Mouse (Mus musculus) kidney, embryonic 16.5 days (tissue): Measurements from ENCODE around the gene Timm13. TPM values are rescaled to one million over a fixed set of nuclear protein-coding genes. Genes with fewer than 3 reads are reported as not detected.

Experiments
- ATAC-seq: fragments of 200-750 bp; cut with Nextera tagmentation; 2 replicates; pipeline ENCODE4 v1.8.0; 2017; ENCODE audit warnings: moderate TSS enrichment; ENCODE audit not compliant: low FRiP score, low TSS enrichment
- H3K27ac ChIP-seq: fragments of 300-500 bp; sonication (generic); 2 replicates; pipeline ENCODE4 v1.5.1; 2014; ENCODE audit warnings: low read length
- H3K27me3 ChIP-seq: fragments of 300-500 bp; sonication (generic); 2 replicates; pipeline ENCODE4 v1.6.1; 2014; ENCODE audit warnings: low read length, control low read depth, mixed read lengths; ENCODE audit not compliant: insufficient read depth
- H3K36me3 ChIP-seq: fragments of 300-500 bp; sonication (generic); 2 replicates; pipeline ENCODE4 v1.6.1; 2014; ENCODE audit warnings: low read length, control low read depth, mixed read lengths; ENCODE audit not compliant: insufficient read depth
- H3K4me1 ChIP-seq: fragments of 300-500 bp; sonication (generic); 2 replicates; pipeline ENCODE4 v1.6.1; 2014; ENCODE audit warnings: low read length, control low read depth, mixed read lengths; ENCODE audit not compliant: insufficient read depth
- H3K4me2 ChIP-seq: fragments of 300-500 bp; sonication (generic); replicated peaks from 2 replicates; pipeline ENCODE4 v1.6.1; 2014; ENCODE audit warnings: low read depth, low read length
- H3K4me3 ChIP-seq: fragments of 300-500 bp; sonication (generic); 2 replicates; pipeline ENCODE4 v1.5.1; 2014; ENCODE audit warnings: mild to moderate bottlenecking, low read length
- H3K9ac ChIP-seq: fragments of 300-500 bp; sonication (generic); replicated peaks from 2 replicates; pipeline ENCODE4 v1.6.1; 2014; ENCODE audit warnings: low read length
- H3K9me3 ChIP-seq: fragments of 300-500 bp; sonication (generic); 2 replicates; pipeline ENCODE4 v1.6.1; 2016; ENCODE audit warnings: low read length, control low read depth
- WGBS: fragments of 180-500 bp; shearing (Covaris S2); extraction: QIAGEN DNeasy Blood & Tissue Kit; methylation state at CpG from one replicate; pipeline ENCODE4 v1.1.7; 2014; 5-methylcytosine and 5-hydroxymethylcytosine counted together
- polyA plus RNA-seq: library from polyadenylated mRNA; unstranded; fragments of >200 nt; fragmentation: Nextera tagmentation; extraction: Ambion mirVana; gene quantifications from 2 replicates; pipeline ENCODE4 v1.2.1, GENCODE M21; 2015

Timm13 gene
- polyA plus RNA-seq, 1 experiment from 2014 or later = 361 TPM

GRCm38 (mm10) chr10:80940988-80941347, 40.2 kb upstream of the Timm13 start:
- no peak for ATAC-seq
- WGBS = 56% methylated on average over 2 of the region's 2 CpGs
- Histone ChIP-seq H3K4me2 (peak overlapping the region; percentile 69; the same call in 1 of the 2 replicates), H3K9ac (peak overlapping the region; percentile 12), H3K4me3 (no peak overlapping the region), H3K27ac (peak overlapping the region; percentile 85), H3K27me3 (peaks cover under 1% of the 10 kb centered on the region; the same call in 1 of the 2 replicates), H3K9me3 (no peaks in the 10 kb centered on the region), H3K4me1 (peaks cover 56% of the 10 kb centered on the region), H3K36me3 (no peaks in the 10 kb centered on the region)

DNA sequence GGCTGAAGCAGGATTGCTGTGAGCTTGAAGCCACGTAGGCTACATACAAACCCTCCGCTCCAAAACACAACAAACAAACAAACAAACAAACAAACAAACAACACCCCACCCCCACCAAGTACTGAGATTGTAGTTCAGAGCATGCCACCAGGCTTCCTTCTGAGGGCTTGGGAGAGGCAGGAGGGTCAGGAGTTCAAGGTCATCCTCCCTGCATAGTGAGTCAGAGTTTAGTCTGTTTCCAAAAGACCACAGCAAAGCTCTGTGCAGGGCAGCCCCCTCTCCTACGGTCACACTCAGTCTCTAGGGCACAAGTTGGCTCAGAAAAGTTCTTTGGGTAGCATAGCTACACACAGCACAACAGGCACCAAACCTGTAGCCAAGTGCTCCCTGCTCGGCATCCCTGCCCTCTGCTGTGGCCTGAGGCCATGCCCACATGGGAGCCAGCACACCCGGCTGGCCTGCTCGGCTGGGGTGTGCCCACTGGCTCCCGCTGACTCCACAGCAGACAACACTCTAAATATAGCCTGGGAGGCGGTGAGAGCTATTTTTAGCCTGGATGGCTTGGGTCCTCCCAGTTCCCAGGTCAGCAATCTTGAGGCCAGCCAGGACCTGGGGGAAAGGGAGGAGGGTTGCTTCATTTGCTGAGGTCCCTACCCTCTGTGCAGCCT, 39.7 kb upstream of the Timm13 start:
- Histone ChIP-seq H3K4me1 (peaks cover 61% of the 10 kb centered on the region), H3K4me2 (peak overlapping the region; percentile 69), H3K36me3 (no peaks in the 10 kb centered on the region), H3K9ac (peak overlapping the region; percentile 56), H3K9me3 (no peaks in the 10 kb centered on the region), H3K27me3 (peaks cover 2% of the 10 kb centered on the region), H3K4me3 (peak overlapping the region; percentile 49; the same call in 1 of the 2 replicates), H3K27ac (peak overlapping the region; percentile 85)
- ATAC-seq = peak; percentile 39
- 24% methylated on average over 8 of the region's 8 CpGs for WGBS

GRCm38 (mm10) chr10:80939671-80940070, 38.9 kb upstream of the Timm13 start:
- peak; percentile 57 for ATAC-seq
- H3K9ac ChIP-seq = peak overlapping the region; percentile 56
- 2% methylated on average over 28 of the region's 28 CpGs for WGBS

DNA sequence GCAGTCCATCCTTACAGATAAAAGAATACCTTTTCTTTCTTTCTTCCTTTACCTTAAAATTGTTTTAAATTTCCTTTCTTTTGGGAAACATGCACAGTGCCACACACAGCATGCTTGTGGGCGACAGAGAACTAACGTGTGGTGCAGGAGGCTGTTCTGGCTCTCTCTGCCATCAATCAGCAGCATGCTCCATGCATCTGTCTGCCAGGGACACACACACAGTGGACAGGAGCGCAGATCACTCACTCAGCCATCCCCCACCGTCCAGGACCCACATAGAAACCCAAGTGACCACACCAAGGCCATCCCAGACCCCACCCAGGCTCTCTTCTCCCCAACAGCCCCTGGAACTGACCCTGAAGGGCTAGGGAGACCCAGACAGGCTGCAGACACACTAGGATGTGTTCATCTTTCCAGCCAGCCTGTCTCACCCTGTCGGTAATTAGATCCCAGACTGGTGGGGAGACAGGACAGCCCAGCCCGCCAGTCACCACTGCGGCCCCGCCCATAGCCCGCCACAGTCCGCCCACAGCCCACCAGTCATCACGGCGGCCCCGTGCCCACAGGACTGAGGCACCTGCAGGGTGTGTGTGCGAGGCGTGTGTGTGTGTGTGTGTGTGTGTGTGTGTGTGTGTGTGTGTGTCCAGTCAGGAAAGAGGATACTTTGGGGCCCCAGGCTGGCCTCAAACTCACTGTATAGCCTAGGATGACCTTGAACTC, 38.2 kb upstream of the Timm13 start:
- H3K9ac ChIP-seq = peak overlapping the region; percentile 40
- peak overlapping the region; percentile 69 for H3K4me2 ChIP-seq
- peak overlapping the region; percentile 49 for H3K4me3 ChIP-seq
- H3K27ac ChIP-seq = peak overlapping the region; percentile 75
- peak; percentile 43 for ATAC-seq
- H3K9me3 ChIP-seq = no peaks in the 10 kb centered on the region
- 6% methylated on average over 13 of the region's 15 CpGs for WGBS
- H3K4me1 ChIP-seq = peaks cover 62% of the 10 kb centered on the region
- H3K27me3 ChIP-seq = peaks cover 11% of the 10 kb centered on the region
- H3K36me3 ChIP-seq = no peaks in the 10 kb centered on the region

More at GRCm38 (mm10) chr10:80939671-80940070, 38.9 kb upstream of the Timm13 start:
- Histone ChIP-seq H3K4me2 (peak overlapping the region; percentile 69), H3K4me3 (peak overlapping the region; percentile 49), H3K4me1 (peaks cover 62% of the 10 kb centered on the region), H3K36me3 (no peaks in the 10 kb centered on the region), H3K27me3 (peaks cover 4% of the 10 kb centered on the region), H3K9me3 (no peaks in the 10 kb centered on the region), H3K27ac (peak overlapping the region; percentile 85)

DNA sequence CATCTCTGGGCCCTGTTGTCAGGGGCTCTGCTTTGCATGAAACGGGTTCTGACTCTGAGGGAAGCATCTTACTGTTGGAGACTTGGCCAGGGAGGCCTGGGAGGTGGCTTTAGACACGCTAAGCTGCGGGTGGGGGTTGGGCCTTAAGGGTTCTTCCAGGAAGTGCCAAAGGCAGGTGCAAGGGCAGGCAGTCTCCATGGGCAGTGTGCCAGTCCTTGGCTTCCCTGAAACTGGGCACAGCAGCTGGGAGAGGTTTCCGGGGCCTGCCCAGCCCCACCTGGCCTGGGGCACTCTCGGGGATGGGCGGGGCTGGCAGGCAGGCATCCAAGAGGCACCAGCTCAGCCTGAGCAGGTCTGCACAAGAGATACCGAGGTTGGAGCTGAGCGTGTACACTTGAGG, 36.9 kb upstream of the Timm13 start:
- Histone ChIP-seq H3K4me1 (peaks cover 71% of the 10 kb centered on the region), H3K36me3 (no peaks in the 10 kb centered on the region), H3K27me3 (peaks cover 23% of the 10 kb centered on the region), H3K4me2 (no peak overlapping the region), H3K4me3 (no peak overlapping the region), H3K27ac (peak overlapping the region; percentile 75), H3K9me3 (no peaks in the 10 kb centered on the region), H3K9ac (no peak overlapping the region)
- peak; percentile 3; the same call in 1 of the 2 replicates for ATAC-seq
- 45% methylated on average over 8 of the region's 8 CpGs for WGBS

GRCm38 (mm10) chr10:80936810-80937164, 36.0 kb upstream of the Timm13 start:
- H3K27ac ChIP-seq = peak overlapping the region; percentile 68
- ATAC-seq = no peak
- peak overlapping the region; percentile 56 for H3K9ac ChIP-seq
- H3K9me3 ChIP-seq = no peaks in the 10 kb centered on the region
- peaks cover 32% of the 10 kb centered on the region for H3K27me3 ChIP-seq
- H3K36me3 ChIP-seq = no peaks in the 10 kb centered on the region
- H3K4me3 ChIP-seq = peak overlapping the region; percentile 43
- H3K4me1 ChIP-seq = peaks cover 80% of the 10 kb centered on the region
- H3K4me2 ChIP-seq = peak overlapping the region; percentile 59
- WGBS = 14% methylated on average over 6 of the region's 6 CpGs

DNA sequence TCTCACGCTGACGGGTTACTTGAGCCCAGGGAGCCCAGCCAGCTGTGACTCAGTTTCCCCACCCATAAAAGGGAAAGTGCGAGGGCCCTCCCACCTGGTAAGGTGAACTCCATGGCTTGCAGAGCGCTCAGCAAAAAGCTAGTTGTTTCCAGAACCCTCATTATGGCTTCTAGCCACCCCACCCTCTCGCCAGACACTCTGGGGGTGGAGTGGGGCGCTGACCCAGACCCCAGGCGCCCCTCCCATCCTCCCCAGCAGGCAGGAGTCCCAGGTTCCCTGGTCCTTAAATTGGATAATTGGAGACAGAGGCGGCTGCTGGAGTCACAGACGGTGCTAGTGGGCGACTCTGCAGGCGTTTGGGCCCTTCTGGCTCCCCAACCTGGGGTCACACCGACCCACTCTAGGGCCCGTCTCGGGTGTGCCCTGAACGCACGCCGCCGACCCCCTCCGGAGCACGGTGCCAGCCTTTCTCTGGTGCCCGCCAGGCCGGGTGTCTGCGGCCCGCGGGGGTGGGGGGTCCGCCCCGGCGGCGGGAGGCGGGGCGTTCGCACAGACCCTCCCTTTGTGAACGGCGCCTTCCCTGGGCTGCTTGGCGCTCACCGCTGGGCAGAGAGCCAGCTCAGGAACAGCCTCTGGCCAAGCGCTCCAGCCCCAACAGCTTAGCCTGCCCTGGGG, 35.5 kb upstream of the Timm13 start:
- 1% methylated on average over 35 of the region's 37 CpGs for WGBS
- H3K4me2 ChIP-seq = peak overlapping the region; percentile 59
- H3K4me1 ChIP-seq = peaks cover 82% of the 10 kb centered on the region
- H3K9me3 ChIP-seq = no peaks in the 10 kb centered on the region
- H3K9ac ChIP-seq = peak overlapping the region; percentile 56
- H3K4me3 ChIP-seq = peak overlapping the region; percentile 43
- H3K27ac ChIP-seq = peak overlapping the region; percentile 68; the same call in 1 of the 2 replicates
- H3K27me3 ChIP-seq = peaks cover 37% of the 10 kb centered on the region
- no peaks in the 10 kb centered on the region for H3K36me3 ChIP-seq
- peak; percentile 25; the same call in 1 of the 2 replicates for ATAC-seq

GRCm38 (mm10) chr10:80935698-80936097, 34.9 kb upstream of the Timm13 start:
- no peak for ATAC-seq
- H3K27ac ChIP-seq = no peak overlapping the region
- peak overlapping the region; percentile 43; the same call in 1 of the 2 replicates for H3K4me3 ChIP-seq
- peak overlapping the region; percentile 59 for H3K4me2 ChIP-seq
- whole genome bisulfite sequencing = 7% methylated on average over 11 of the region's 17 CpGs
- H3K9ac ChIP-seq = peak overlapping the region; percentile 56
- H3K9me3 ChIP-seq = no peaks in the 10 kb centered on the region
- H3K4me1 ChIP-seq = peaks cover 82% of the 10 kb centered on the region
- peaks cover 43% of the 10 kb centered on the region for H3K27me3 ChIP-seq
- no peaks in the 10 kb centered on the region for H3K36me3 ChIP-seq

DNA sequence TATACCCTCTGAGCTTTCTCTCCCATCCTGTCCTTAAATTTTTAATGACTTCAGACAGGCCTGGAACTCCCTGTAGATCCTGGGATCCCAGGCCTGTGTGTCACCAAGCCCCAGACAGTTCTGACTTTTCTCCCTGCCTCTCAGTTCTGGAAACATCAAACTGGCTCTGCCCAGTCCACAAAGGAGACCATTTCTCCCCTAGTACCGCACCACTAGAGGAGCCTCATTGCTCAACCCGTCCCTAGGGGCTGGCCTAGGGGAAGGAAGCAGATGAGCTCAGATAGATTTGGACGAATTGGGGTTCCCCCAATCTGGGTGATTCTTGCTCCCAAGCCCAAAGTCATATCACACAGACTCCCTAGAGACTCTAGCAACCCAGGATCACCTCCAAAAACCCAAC, 34.5 kb upstream of the Timm13 start:
- Histone ChIP-seq H3K27ac (no peak overlapping the region), H3K36me3 (no peaks in the 10 kb centered on the region), H3K4me2 (0 out of 2 replicates have a peak overlapping the region, but pooled peaks have one; percentile 59), H3K9ac (no peak overlapping the region), H3K4me1 (peaks cover 82% of the 10 kb centered on the region), H3K4me3 (no peak overlapping the region), H3K9me3 (no peaks in the 10 kb centered on the region), H3K27me3 (peaks cover 46% of the 10 kb centered on the region)
- 31% methylated on average over 3 of the region's 3 CpGs for WGBS
- ATAC-seq = no peak
